9 mouse cellular contexts compared by ENCODE assay signal in genomic region chr16:83420676-83421075, GRCm38 (mm10).
DNase-seq lines count a peak whose midpoint lies in the region.
"Had no signal": no experiment of that assay in that cellular context is flagged by ENCODE, and none has a peak within 500 bp of the region (broad histone marks: within the 10 kb centered on the region; RNA-seq: fewer than 3 reads in every experiment).

No protein-coding gene starts in this region.

- peak; percentile 61 for DNase-seq in Muller cell, postnatal 12 days (ENCODE audit: inconsistent ontology term)
- DNase-seq in brain, adult 2 months (ENCODE audit: low read depth, low spot score): peak; percentile 95
- DNase-seq in frontal cortex, postnatal 25 days (ENCODE audit: low spot score in 2 of 2): peak; percentile 4 to 26
- peak; percentile 42 to 84 for DNase-seq in left cerebral cortex, postnatal 25 days (ENCODE audit: low spot score in 2 of 2)
- DNase-seq in kidney, postnatal 25 days: no peak
- DNase-seq in yolk sac, embryonic 10.5 days (ENCODE audit: low spot score): no peak
- no peak for DNase-seq in thymus, postnatal 4 days
- no peak for DNase-seq in urinary bladder, postnatal 10 days (ENCODE audit: low spot score)
- DNase-seq: heart, adult 11 months had no signal

- intact Hi-C loops in left cerebral cortex, postnatal 25 days (cut with DNase I): loop anchor here (5.0 kb wide), 3 partner anchors 228 to 697 kb away; no protein-coding TSS in a partner anchor

Comparison
In these comparisons a context has a peak if more than half of its experiments do, and no peak if none do; other contexts are left out.
1. DNase-seq: peak in Muller cell, postnatal 12 days (single experiment), brain, adult 2 months (single experiment), frontal cortex, postnatal 25 days (2 of 2) and left cerebral cortex, postnatal 25 days (2 of 2); none in kidney, postnatal 25 days (0 of 2), yolk sac, embryonic 10.5 days (single experiment), thymus, postnatal 4 days (single experiment) and urinary bladder, postnatal 10 days (single experiment).